Mouse (Mus musculus) skeletal muscle tissue, adult 2 months (tissue): ENCODE data around the gene Abi2.
"Not testable (repeated sequence)": the region's sequence is repeated elsewhere in the genome, so short reads cannot be mapped to it uniquely, and the experiment has no call there.

Experiments used
- DNase-seq: peaks from one replicate; pipeline ENCODE4 v3.0.0-alpha.2; 2012; ENCODE audit warnings: low read depth, low spot score

Gene Abi2

DNA sequence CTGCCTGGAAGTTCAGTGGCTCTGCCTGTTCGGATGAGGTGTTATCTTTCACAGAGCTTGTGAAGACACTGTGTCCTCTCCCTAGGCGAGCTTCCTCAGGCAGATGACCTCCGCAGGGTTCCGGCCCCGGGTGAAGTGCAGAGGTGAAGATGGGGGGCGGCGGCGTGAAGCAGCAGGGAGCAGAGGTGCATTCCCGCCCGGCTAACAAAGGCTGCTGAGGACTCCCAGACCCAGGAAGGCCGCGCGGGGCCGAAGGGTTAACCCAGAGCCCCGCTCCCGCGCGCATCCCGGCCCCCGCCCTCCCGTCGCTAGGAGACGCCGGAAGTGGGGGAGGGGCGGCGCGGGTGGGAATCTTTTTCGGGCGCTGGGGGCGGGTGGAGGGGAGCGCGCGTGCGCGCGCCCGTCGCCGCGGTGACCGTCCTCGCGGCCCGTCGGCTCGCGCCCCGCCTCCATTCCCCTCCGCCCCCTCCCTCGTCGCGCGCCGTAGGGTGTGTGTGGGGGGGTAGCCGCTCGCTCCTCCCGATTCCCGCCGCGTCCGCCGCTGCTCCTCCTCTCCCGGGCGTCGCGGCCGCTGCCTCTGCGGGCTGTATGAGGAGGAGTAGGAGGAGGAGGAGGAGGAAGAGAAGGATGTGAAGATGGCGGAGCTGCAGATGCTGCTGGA, at the start of gene Abi2:
Gene Abi2 (plus strand): TSS at position 452 of the 661 bp plus-strand sequence.
- peak; percentile 81 for DNase-seq

DNA sequence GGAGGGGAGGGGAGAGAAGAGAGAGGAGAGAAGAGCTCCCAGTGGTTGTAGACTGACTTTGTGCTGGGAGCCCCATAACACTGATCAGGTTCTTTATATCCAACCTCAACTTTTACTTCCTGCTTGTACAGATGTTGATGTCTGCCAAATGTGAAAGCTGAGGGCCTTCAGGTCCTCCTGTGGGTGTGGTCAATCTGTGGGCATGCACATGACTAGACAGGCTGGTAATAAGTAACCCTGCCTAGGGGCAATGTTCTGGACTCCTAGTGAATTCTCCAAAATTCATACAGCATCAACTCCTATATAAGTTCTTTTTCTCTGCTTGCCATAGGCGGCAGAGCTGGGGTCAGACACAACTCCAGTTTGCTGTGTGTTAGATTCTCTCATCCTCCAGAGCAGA, 47.8 kb upstream of the Abi2 start:
- no peak for DNase-seq

DNA sequence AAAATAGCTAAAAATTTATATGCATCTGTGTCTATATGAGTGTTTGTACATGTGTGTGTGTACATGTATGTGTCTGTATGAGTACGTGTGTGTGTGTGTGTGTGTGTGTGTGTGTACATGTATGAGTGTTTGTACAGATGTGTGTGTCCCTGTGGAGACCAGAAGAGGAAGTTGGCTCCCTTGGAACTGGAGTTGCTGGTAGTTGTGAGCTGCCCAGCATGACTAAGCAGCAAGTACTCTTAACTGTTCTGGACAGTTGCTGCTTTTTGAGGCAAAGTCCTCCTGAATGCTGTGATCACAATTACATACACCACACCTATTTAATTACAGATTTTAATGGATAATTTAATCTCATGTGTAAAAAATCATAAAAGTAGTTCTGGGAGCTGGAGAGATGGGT, 32.9 kb upstream of the Abi2 start:
- no peak for DNase-seq

DNA sequence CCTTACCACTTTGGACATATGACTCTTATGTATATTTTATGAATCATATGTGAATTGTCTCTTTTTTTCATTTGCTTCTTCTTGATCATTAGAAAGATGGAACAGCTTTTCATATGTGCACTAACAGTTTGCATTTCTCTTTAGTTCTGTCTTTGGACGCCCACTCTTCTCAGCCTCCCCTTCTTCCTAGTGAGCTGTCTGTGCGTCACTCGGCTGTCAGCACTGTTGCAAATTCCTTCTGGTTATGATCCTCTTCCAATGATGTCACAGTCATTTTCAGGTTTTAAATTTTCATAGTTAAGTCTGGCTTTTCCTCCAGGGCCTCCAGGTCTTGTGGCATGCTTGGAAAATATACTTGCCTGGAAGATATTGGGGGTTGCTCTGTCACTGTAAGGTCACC, 27.5 kb upstream of the Abi2 start:
- DNase-seq, result no peak

DNA sequence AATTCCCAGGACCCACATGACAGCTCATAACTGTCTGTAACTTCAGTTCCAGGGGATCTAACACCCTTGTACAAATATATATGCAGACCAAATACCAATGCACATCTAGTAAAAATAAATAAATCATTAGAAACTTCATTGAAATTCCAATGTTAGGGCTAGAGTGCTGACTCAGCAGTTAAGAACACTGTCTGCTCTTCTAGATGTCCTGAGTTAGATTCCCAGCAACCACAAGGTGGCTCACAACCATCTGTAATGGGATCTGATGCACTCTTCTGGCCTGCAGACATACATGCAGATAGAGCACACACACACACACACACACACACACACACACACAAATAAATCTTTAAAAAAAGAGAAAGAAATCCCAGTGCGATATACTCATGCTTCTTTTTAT, 4.6 kb upstream of the Abi2 start:
- peak; percentile 16 for DNase-seq

DNA sequence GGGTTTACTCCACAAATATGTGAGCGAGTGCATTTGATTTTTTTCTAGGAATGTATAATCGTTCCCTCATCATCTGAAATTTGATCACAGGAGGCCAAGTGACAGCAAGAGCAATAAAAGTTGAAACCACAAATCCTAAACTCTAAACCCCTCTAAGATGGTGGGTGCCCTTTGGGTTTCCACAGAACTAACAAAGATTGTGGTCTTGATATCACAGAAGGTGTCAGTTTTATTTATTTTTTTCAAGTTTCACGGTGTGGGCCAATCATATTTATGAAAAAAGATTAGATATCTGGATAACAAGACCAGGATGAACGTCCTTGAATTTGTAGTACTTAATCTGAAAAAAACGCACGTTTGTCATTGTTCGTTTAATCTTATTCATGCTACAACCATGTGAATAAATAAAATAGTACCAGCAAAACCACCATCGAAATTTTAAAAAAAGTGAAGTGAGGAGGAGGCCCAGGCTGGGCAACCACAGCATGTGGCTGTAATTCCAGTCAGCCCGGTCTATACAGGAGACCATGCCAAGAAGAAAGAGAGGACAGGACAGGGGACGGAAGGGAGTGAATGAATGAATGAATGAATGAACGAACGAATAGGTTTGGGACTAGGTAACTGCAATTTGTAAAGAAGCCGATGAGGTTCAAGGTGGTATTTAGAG, 785 bp upstream of the Abi2 start:
- DNase-seq, result no peak

DNA sequence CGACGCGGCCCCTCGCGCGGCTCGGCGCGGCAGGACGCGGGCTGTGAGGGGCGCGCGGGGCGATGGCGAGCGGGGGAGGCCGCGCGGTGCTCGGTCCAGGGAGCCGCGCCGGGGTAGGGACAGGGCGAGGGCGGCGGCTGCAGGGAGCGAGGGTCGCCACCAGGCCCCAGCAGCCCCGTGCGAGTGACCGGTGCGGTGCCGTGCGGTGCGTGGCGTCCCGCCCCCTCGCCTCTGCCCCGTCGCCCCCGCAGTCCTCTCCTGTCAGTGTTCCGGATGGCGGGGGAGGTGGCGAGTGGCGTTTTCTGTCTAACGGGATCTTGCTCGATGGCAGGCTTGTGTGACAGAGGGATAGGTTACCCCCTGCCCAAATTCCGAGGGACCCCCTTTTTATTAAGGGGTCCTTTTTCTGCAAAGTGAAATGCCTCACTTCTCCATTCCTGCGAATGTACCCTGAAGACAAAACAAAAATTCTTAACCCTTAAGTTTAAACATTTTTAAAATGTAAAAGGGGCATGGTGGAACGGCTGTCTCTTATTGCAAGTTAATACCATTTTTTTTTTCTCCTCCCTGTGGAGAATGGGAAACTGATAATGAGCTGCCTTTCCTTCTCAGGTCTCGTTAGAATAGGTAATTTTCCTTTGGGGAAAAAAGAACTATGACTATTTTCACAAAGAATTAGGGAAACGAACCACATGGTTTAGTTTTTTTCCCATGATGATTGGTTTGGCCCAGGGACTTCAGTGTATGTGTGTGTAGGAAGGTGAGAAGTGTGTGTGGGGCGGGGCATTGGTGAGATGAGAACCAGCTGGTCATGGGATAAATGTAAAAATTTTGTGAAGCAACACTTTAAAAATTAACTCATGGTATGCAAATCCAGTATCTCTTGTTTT, 754 bp downstream of the Abi2 start:
- no peak for DNase-seq

DNA sequence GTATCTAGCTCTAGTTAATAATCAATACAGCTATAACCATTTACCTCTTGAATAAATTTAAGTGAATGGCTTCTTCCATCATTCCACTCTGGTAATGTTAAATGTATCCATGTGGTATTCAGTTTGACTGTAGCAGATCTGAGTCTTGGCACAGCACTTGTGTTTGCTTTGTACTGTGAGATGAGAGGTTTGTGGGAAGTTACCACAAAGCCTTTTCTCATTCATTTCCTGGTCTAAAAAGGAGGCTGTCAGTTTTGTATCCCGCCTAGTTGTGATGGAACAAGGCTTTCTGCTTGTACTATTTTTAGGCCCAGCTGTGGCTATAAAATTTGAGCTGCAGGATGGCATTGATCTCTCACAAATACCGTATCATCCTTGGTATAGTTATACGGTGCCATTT, 7.3 kb downstream of the Abi2 start:
- DNase-seq, result no peak

DNA sequence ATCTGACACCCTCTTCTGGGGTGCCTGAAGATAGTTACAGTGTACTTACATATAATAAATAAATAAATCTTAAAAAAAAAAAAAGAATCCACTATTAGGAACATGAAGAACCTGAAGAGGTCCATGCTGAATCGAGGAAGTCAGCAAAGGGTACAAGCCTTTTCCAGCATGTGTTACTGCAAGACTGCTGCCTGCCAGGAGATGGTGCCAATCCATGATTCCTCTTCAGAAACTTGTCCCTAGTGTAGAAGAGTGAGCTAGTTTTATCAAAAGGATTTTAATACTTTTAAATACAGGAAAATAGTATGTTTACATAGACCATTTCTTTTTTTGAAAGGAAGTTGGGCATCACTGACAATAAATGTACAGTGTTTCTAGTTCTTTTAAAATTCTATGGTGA, 14.5 kb downstream of the Abi2 start:
- DNase-seq, result no peak

DNA sequence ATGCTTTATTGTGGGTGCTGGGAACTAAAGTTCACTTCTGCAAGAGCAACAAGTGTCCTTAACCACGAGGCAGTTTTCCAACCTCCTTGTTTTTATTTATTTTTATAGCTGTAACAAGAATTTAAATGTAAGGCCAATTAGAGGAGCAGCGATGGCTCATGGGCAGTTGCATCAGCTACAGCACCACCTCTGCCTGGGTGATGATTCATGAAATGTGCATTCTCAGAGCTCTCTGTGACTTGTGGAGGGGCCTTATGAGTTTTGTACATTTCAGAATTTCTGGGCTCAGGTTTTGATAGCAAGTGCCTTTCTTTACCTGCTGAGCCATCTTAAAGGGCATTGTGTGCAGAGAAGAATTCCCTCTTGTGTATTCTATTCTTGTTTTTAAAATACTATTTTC, 18.9 kb downstream of the Abi2 start:
- DNase-seq, result no peak

DNA sequence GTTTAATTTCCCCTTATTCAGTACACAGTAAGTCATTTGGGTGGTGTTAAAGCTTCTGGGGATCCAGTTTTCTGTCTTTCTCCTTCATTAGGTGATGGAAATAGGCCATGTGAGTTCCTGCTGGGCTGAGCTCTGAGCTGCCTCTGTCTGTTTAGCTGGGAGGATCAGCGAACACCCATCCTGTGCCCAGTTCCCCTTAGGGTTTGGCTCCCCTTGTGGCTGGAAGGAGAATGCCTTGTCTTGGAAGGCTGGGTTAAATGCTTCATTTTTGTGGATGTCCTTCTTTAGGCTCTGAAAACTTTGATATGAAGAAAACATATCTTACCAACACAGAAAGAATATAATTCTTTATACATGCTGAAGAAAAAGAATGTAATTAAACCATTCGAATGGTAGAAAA, 19.5 kb downstream of the Abi2 start:
- no peak for DNase-seq

DNA sequence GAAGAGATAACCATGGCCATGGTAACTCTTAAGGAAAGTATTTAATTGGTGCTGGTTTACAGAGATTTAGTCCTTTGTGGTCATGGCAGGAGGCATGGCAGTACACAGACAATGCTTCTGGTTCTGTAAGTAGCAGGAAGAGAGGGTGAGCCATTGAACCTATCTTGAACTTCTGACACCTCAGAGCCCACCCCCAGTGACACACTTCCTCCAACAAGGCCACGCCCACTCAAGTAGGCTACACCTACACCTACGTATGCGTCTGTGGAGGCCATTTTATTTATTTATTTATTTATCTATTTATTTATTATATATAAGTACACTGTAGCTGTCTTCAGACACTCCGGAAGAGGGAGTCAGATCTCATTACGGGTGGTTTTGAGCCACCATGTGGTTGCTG, 22.1 kb downstream of the Abi2 start:
- no peak for DNase-seq

DNA sequence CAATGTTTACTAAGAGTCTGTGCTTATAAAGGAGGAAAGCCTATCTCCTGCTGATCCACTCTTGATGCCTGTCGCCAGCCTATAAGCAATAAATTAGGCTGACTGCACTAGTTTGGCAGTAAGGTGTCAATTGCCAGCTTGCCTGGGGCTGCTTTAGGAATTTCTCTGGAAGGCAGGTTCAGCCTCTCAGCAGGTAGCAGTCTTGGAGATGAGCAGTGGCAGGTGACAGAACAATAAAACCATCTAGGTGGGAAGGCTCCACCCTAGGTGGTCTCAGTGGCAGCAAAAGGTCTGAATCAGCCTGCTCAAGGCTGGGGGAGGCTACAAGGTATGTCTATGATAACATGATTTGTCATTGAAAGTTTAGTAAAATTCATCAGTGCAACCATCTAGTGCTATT, 23.1 kb downstream of the Abi2 start:
- DNase-seq, result no peak

DNA sequence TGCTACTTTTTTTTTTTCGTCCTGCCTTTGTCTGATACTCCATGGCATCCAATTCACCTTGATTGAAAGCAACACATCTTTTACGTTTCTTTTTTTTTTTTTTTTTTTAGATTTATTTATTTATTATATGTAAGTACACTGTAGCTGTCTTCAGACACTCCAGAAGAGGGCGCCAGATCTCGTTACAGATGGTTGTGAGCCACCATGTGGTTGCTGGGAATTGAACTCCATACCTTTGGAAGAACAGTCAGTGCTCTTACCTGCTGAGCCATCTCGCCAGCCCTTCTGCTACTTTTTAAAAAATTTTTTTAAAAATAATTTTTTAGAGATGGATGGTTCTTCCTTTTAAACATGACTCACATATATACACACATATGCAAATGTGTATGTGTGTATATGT, 32.0 kb downstream of the Abi2 start:
- not testable (repeated sequence) for DNase-seq

DNA sequence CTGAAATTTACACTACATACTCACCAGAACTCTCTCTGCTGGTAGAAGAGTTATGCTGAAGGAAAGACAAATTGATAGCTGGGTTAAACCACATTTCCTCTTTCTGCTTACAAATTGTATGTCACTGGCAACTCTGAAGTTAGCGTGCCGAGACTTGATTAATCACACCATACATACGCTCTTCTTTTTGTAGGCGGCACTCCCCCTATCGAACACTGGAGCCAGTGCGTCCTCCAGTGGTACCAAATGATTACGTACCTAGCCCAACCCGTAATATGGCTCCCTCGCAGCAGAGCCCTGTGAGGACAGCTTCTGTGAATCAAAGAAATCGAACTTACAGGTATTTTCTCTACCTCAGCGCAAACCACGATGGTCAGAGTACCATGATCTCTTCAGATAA, 37.6 kb downstream of the Abi2 start:
- no peak for DNase-seq

DNA sequence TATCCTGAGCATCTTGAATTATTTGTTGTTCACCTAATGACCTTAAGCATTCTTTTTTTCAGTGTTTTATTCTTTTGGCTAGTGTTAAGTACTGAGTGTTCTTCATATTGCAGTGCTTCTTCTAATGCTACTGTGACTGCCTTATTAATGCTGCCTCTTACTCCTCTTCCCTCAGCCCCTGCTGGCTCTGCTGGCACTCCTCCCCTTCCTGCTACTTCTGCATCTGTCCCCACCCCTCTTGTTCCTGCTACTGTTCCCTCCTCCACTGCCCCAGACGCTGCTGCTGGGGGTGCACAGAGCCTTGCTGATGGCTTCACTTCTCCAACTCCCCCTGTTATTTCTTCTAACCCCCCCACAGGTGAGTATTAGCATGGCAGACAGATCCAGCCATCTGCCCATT, 40.5 kb downstream of the Abi2 start:
- no peak for DNase-seq

DNA sequence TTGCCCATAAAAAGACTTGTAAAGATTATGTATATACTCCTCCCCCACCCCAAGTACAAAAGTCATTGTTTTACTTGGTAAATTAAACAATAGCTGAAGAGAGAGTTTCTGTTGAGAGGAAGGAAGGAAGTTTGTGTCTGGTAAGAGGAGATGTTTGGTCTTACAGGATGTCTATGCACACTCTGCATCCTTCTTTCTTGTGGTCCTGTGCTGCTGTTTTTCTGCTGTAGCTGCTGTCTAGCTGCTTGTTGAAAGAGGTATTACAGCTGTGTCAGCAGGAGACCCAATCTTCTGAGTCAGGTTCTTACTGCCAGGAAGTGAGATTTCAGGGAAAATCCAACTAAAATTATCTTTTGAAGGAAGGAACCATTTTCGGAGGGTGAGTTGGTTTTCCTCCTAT, 51.2 kb downstream of the Abi2 start:
- no peak for DNase-seq

DNA sequence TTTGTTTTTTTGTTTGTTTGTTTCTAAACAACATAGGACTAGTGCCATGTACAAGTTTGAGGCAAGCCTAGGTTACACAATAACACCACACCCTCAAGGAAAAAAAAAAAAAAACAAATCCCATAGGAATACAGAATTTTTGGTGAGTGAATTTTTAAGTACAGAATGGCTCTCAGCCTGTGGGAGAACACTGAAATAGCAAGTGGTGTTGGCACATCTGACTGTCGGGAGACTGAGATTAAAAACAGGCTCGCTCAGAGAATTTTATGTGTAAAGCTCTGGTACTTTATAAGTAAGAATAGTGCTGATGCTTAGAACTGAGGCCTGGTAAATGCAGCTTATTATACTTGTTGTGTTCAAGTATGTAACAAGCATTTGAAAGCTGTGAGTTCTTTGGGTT, 60.1 kb downstream of the Abi2 start:
- peak; percentile 52 for DNase-seq

DNA sequence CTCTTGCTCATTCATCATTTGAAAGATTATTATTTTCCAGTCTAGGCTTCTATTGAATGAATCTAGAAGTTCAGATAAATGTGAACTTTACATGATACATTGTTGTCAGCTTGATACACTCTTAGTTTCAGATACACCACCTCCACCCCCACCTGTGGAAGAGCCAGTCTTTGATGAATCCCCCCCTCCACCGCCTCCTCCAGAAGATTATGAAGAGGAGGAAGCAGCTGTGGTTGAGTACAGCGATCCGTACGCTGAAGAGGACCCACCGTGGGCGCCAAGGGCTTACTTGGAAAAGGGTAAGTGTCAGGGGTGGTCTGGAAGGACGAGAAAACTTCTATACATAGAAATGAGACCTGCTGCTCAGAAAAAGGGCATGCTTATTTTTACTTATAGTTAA, 61.1 kb downstream of the Abi2 start:
- DNase-seq, result no peak

DNA sequence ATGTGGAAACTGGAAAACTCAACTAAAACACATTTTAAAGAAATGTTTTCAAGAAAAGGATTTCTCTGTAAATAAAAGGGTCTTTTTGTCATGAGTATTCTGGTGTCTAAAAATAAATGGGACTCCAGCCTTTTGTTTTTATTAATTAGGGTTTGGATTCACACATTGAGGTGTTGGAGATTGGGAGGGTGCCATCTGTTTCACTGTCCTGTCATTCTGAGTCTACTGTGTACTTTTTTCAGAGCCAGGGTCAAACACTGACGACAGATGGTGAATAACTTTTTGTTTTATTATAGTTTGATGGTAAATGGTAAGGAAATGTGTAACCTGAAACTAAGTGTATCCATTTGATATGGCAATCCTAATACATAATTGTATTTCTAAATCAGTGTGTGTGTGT, 72.1 kb downstream of the Abi2 start:
- DNase-seq, result no peak

DNA sequence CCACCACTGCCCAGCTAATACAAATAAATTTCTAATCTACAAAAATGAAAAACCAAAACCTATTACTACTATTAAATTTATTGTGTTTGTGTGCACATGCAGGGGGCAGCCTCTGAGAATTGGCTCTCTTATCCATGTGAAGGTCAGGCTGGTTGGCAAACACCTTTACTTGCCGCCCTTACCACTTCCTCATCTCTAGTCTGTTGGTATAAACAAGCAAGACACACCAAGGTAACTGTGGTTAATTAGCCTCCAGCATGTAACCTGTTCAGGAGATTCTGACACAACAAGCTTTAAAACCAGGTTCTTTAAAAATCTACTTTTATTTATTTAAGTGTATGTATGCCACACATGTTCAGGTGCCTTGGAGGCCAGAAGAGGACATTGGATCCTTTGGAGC, 73.5 kb downstream of the Abi2 start:
- no peak for DNase-seq

DNA sequence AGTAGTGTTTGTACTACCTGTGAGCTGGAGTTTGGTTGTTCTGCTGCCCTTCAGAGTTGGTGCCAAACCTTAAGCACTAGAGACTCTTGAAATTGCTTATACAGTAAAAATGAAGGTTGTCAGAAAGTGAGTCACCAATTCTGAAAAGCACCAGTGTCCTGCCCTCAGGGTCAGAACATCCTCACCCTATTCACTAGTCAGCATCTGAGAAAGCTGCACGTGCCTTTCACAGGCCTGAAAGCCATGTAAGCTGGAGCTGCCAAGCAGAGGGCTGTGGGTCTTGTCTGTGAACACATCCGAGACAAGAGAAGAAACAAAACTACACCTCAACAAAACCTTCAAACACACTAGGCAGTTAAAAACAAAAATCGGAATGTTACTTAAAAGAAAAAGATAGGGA, 76.2 kb downstream of the Abi2 start:
- DNase-seq, result no peak

DNA sequence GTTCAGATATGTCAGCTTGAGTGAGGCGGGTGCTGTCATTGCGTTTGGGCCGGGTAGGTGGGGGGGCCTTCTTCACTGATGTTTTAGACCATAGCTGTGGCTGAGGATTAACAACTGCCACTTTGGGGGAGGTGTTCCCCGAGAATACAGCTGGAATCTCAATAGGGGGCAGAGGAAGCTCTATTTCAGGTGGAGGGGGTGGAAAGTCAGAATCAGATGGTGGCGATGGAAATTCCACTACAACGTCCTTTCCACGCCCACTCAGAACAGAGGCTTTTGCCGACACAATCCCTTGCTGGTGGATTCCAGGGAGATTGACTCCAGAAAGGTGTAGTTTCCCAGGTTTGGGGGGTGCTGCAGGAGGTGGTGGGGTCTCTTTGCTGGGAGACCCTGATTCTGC, 79.2 kb downstream of the Abi2 start:
- no peak for DNase-seq
